Mouse (Mus musculus) T-helper 1 cell (primary cell): ENCODE measurements around the gene Gabarapl1.
"Not testable (repeated sequence)": the region's sequence is repeated elsewhere in the genome, so short reads cannot be mapped to it uniquely, and the experiment has no call there.

ENCODE experiments used
- in situ Hi-C: fragments of 300-600 bp; cut with MboI, MseI; formaldehyde crosslinking; loops from one replicate; pipeline ENCODE4 v1.15.1; 2025; ENCODE audit warnings: high pct_unique_total_duplicates

Gene Gabarapl1

DNA sequence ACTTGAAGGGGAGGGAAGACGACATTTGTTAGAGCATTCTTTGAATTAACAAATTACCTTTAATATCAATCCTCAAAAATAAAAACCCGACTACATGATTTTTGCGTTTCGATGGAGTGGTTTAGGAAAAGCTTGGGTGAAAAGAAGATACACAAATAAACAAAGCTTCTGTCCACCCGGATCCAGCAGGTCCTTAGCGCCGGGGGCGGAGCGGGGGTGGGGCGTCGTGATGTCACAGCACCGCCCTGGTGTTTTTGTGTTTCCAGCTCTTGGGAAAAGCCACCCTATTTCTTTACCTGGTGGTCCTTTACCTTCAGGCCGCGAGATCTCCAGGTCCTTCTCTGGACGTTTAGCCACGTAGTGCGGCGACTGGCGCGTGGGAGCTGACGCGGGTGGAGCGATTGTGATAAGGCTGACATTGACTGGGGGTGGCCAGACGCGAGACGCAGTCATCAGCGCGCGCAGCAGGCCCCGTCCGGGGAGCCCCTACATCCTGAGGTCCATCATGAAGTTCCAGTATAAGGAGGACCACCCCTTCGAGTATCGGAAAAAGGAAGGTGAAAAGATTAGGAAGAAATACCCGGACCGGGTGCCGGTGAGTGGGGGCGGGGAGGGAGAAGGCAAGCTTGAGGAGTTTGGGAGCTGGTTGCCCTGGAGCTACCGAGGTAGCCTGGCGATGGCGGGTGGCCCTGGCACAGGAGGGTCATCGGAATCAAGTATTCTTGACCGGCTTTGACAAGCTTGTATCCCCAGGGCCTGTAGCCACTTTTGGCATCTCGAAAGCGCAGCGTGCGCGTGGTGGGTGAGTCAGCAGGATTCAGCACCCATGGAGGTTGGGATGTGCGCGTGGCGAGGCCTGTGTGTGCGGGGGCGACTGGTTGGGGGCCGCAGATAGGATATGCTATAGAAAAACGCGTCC is at the start of gene Gabarapl1:
Gene Gabarapl1 (plus strand): TSS at position 219 of the 919 bp plus-strand sequence.
- in situ Hi-C loops = no loop called here

DNA sequence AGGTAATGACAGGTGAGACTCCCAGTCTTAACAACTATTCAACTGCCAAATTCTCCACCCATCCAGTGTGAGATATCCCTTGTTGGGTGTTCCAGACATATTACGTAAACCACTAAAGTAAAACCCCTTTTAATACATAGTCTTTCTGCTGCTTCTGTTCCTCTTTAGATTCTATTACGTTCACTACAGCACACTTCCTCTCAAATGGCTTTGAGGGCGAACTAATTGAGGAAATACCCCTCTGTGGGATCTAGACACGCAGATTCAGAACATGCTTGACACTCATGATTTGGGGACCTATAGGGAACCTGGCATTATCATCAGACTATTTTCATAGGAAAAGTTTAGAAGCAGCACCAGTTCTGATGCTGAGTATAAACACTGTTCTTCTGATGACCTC is 38.0 kb upstream of the Gabarapl1 start:
- in situ Hi-C loops = no loop called here

GRCm38 (mm10) chr6:129497345-129498218 is 35.4 kb upstream of the Gabarapl1 start:
- in situ Hi-C loops = no loop called here

DNA sequence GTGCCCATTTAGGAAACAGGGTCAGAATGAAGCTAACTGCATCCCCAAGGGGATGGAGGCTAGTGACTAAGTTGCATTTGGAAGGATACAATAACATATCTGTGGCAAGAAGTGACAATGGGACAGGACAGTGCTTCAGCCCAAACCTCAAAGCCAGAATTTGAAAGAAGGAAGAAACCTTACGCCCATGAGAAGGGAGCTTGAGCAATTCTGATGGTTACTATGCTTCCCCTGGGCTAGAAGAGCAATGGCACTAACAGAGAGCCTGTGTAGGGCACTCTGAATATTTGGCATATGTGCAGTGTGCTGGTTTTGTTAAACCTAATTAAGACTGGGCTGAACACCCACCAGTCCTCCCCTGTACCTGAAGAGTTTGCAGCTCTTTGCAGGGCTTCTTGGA is 33.4 kb upstream of the Gabarapl1 start:
- in situ Hi-C loops = not testable (repeated sequence)

GRCm38 (mm10) chr6:129503471-129503870 is 29.5 kb upstream of the Gabarapl1 start:
- in situ Hi-C loops = no loop called here

DNA sequence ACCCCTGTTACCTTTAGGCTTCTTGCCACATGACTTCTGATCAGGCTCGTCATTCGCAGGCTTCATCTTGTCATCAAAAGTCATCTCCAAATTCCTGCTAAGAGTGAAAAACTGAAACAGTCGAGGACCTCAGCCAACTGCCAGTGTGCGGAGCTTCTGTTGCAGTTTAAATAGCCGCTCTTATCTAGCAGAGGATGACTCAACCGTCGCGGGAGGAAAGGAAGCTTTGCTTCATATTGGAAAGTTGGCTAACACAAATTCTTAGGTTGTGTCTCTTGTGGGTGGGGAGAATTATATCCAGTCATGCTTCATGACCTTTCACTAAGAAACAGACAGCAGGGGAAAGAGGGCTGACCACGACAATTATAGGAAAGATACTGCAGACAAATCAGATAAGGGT is 25.9 kb upstream of the Gabarapl1 start, which contains the start of gene Olr1:
Gene Olr1 (minus strand): TSS at position 142 of the 400 bp plus-strand sequence.
- in situ Hi-C loops = no loop called here

DNA sequence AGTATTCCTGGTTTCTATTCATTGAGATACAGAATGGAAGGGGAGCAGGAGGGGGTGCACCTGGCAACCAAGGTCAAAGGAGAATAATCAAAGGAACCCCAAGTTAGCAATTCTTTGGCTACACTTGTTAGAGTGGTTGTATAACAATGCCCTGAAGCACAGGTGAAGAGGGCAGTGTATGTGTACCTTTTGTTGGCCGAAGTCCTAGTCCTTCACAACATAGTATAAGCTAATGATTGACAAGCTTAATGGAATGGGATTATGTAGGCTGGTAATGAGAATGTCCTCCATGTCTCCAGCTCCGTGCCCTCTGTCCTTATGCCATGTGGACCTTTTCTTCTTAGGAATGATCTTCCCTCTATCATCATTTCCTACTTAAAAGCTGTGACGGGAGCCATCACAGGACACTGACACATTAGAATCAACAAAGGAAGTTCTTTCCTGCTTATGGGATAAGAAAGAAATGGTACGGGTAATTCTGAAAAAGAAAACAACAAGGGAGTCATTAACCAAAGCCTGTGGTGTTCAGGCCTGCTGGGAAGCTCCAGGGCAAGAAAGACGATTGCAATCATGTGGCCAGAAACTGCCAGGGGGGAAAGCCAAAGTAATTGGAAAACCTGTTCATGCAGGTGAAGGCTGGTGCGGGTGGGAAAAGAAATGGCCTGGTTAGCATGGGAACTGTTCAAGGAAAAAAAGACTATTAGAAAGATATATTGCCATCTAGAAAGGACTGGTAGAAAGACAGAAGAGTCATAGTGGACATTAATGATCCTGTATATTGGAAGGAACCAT is 22.6 kb upstream of the Gabarapl1 start:
- in situ Hi-C loops = loop anchor here (5.0 kb wide), 1 partner anchor 103 kb away; the partner anchor contains the start of gene Clec9a

DNA sequence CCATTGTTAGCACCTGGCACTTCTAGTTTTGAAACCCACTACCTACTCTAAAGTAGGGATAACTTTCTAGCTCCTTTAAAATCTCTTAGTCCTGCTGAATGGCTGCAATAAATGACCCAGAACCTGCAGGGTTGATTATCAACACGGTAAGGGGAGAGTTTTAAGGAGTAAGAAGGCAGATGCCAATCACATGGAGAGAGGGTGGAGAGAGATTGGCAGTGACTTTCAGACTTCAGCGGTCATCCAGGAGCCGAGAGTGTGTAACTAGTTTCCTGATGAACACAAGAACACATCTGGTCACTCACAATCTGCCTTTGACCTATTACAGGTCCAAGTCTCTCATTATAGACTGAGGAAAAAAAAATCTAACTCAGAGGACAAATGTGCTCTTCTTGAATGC is 20.6 kb upstream of the Gabarapl1 start, which contains the start of gene Tmem52b:
Gene Tmem52b (plus strand): TSS at position 189 of the 400 bp plus-strand sequence.
- in situ Hi-C loops = loop anchor here (5.0 kb wide), 1 partner anchor 105 kb away; the partner anchor contains the start of gene Clec9a

DNA sequence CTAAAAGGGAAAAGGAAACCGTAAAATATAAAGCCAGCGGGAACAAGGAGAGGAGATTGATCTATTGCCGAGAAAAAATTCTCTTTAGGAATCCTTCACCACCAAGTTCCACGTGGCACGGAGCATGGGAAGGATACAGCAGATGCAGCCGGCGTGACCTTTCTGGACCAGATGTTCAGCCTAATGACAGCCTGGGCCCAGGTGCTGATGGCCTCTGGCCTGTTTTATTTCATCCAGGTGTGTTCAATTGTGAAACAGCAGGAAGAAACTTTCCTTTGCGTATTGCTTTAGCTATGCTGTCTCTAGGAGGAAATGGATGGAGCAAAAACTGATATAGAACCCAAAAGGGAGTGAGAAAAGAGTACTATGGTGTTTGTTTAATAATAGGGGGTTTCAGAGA is 20.1 kb upstream of the Gabarapl1 start:
- in situ Hi-C loops = loop anchor here (5.0 kb wide), 1 partner anchor 106 kb away; the partner anchor contains the start of gene Clec9a

GRCm38 (mm10) chr6:129513409-129513808 is 19.6 kb upstream of the Gabarapl1 start:
- in situ Hi-C loops = loop anchor here (5.0 kb wide), 1 partner anchor 106 kb away; the partner anchor contains the start of gene Clec9a

DNA sequence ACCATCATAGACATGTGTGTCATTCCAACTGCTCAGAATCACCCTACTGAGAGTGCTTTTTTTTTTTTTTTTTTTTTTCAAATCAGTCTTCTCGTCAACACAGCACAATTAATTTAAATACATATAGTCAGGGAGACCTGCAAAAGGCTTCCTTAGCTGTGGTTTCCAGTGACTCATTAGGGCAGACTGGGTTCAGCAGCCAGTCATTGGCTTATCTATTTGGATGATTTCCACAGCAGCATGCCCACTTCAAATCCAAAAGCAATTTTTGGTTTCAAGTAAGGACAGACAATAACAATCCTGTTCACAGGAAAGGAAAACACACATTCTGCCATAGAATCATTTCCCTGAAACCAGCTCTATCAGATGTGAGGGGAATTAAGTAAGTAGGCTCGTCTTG is 18.6 kb upstream of the Gabarapl1 start:
- in situ Hi-C loops = loop anchor here (5.0 kb wide), 1 partner anchor 107 kb away; the partner anchor contains the start of gene Clec9a

DNA sequence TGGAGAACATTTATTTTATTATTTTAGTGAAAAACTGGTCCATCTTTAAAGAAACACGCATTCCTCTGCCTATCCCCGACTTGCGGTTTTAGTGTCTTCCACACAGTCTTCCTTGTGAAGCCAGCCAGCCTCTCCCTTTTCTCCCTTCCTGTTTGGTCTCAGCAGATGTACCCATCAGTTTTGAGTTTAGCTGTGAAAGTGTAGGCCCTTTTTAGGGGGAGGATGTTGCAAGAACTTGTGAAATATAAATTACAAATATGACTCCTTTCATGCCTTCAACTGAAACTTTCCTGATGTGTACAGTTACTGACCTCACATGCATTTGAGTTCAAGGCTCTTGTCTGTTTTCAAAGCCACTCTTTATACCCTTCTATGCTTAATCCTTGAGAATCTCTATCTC is 17.9 kb upstream of the Gabarapl1 start:
- in situ Hi-C loops = loop anchor here (5.0 kb wide), 1 partner anchor 133 kb away; no protein-coding TSS in a partner anchor

DNA sequence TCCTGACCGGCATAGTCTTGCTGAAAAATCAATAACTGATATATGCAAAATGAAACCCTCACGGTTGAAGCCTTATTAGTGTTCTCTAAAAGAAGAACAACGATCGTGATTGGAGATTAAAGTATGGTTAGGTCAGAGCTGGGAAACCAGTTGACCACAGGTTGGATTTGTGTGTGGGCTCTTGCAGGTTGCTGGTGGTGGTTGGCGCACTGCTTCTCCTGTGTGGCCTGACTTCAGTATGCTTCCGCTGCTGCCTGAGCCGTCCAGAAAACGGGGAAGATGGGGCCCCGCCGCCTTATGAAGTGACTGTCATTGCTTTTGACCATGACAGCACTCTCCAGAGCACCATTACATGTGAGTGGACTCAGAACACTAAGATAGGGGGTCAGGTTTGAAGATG is 16.6 kb upstream of the Gabarapl1 start:
- in situ Hi-C loops = loop anchor here (5.0 kb wide), 1 partner anchor 134 kb away; no protein-coding TSS in a partner anchor

GRCm38 (mm10) chr6:129517752-129518408 is 15.1 kb upstream of the Gabarapl1 start:
- in situ Hi-C loops = loop anchor here (5.0 kb wide), 1 partner anchor 136 kb away; no protein-coding TSS in a partner anchor

GRCm38 (mm10) chr6:129526069-129526468 is 6.9 kb upstream of the Gabarapl1 start:
- in situ Hi-C loops = no loop called here

DNA sequence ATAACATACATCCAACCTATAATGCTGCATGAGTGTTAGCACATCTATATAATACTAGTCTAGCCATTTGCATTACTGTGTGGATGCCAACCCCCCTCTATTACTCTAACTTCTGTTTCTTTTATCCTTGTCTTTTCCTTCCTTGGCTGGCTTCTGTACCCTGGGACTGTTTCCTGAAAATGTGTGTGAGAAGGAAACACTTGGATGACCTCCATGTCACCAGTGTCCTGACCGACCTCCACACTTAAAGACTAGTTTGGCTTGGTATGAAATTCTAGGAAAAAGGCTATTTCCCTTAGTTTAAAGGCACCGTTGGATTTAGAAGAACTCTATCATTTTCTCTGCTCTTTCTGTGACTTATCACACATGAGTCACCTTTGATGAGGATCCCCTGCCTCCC is 5.5 kb upstream of the Gabarapl1 start:
- in situ Hi-C loops = no loop called here

- in situ Hi-C loops = no loop called here
Measured at GRCm38 (mm10) chr6:129529605-129530004, 3.4 kb upstream of the Gabarapl1 start.

DNA sequence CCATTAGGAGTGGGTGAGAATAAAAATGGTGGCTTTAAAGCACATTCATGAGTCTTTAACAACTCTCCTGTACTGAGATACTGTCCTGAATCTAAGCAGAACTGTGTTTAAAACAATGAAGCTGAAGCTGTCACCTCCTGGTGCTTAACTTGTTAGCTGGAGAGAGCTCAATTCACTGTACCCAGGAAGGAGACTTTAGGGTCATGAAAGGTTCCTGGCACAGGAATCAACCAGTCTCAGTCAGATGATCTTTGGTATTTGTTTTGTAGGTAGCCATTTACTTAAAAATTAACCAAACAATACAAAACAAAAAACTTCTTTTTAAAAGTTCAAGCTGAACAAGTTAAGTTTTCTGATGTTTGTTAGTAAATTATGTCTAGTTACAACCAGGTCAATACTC is 2.7 kb upstream of the Gabarapl1 start:
- in situ Hi-C loops = no loop called here

- in situ Hi-C loops = no loop called here
Measured at GRCm38 (mm10) chr6:129532556-129532941, 411 bp upstream of the Gabarapl1 start.

DNA sequence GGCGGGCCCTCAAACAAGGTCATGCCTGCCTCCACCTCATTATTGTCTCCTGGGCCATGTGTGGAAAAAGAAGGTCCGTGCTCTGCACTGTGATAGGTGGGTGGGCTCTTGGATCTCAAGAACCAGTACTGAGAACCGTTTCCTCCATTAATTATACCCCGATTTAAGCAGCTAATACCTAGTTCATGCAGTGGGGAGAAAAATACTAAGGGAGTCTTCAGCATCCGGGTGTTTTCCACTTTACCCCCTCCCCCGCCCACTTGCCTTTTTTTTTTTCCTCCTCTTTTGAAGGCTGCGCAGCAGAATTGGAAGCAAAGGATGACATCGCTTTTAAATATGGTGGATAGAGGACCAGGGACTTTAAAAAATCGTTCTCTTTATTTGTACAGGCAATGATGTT is 1.1 kb downstream of the Gabarapl1 start:
- in situ Hi-C loops = no loop called here
